Mouse (Mus musculus): Measurements from ENCODE around the gene Fbp2. TPM values are rescaled to one million over a fixed set of nuclear protein-coding genes. Genes with fewer than 3 reads are reported as not detected.

The Fbp2 gene
- 0.10 TPM in 1 of 2 replicates, not detected in the other for polyA plus RNA-seq (2021; fragmentation: Nextera tagmentation)
- long read RNA-seq, experiment 1 = 0 reads
- long read RNA-seq, experiment 2 = 0 reads

GRCm38 (mm10) chr13:62857941-62858915 lies at the start of gene Fbp2:
TSS of gene Fbp2 (minus strand) at chr13:62858422.

GRCm38 (mm10) chr13:62887712-62888441 lies 29.7 kb upstream of the Fbp2 start, which contains the start of gene Fbp1:
TSS of gene Fbp1 (minus strand) at chr13:62888282.

Other genes with a start within 250 kb of the Fbp2 start
- 3.0 and 5.7 TPM in 2 replicates for gene 6720489N17Rik, start 234.2 kb downstream of the Fbp2 start, polyA plus RNA-seq (2021; fragmentation: Nextera tagmentation)
- 13.5 and 13.8 TPM in 2 replicates for gene Platr25, start 97.7 kb downstream of the Fbp2 start, polyA plus RNA-seq (2021; fragmentation: Nextera tagmentation)
- gene Gm5141, start 72.6 kb downstream of the Fbp2 start, polyA plus RNA-seq (2021; fragmentation: Nextera tagmentation) = 2.7 and 3.8 TPM in 2 replicates
- gene Fbp1, start 29.9 kb upstream of the Fbp2 start, polyA plus RNA-seq (2021; fragmentation: Nextera tagmentation) = 0.19 and 0.45 TPM in 2 replicates
- gene 2010111I01Rik, start 106.5 kb upstream of the Fbp2 start, polyA plus RNA-seq (2021; fragmentation: Nextera tagmentation) = 27.1 and 31.2 TPM in 2 replicates

Data from layer of hippocampus, adult 6 months (tissue).